Mouse (Mus musculus): ENCODE measurements at regions not wholly inside any gene's neighbourhood (a gene's known extent, or its start where the extent isn't known, plus 50 kb on each side); places are given as distances from the start of the nearest gene placed in this dataset.

- TF ChIP-seq CTCF (conservative IDR thresholded peaks at IDR 0.05; ENCODE audit: low read length) (no peak), NANOG (IDR thresholded peaks at IDR 0.05; ENCODE audit: borderline replicate concordance, low read length) (no peak), POU5F1 (IDR thresholded peaks at IDR 0.05; ENCODE audit: borderline replicate concordance, low read length) (no peak)
Observed at GRCm38 (mm10) chr19:19170807-19171206, 59.8 kb upstream of the Rorb start.
